Mouse (Mus musculus) G1E (cell line): Measurements from ENCODE around the gene Fank1.

Source experiments
- CTCF ChIP-seq: IDR thresholded peaks from 2 replicates; pipeline ENCODE4 v1.5.1; 2012; ENCODE audit warnings: low read depth, low read length, inconsistent platforms, mixed read lengths
- GATA1 ChIP-seq: IDR thresholded peaks from 2 replicates; pipeline ENCODE4 v1.6.1; 2012; ENCODE audit warnings: borderline replicate concordance, low read length, inconsistent platforms, mixed read lengths

DNA sequence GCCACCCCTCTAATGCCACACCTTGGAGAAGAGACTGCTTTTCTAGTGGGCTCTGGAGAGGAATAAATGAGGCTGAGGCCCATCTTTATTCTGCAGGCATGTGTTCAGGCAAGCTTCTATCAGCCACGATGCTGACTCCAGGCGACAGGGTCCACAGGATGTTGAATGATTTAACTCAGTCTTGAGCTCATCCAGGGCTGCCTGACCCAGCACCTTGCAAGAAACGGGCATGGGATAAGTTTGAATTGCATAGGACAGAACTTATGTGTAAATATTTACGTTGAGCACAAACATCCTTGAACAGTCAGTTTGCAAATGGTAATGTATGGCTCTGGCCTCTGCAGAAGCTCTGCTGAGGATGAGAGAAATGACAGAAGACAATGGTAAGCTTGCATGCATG, 82.9 kb downstream of the Fank1 start:
- TF ChIP-seq CTCF, result no peak
- TF ChIP-seq GATA1, result no peak
